Comparison of ENCODE assay signal across 14 mouse cellular contexts in the genomic region with DNA sequence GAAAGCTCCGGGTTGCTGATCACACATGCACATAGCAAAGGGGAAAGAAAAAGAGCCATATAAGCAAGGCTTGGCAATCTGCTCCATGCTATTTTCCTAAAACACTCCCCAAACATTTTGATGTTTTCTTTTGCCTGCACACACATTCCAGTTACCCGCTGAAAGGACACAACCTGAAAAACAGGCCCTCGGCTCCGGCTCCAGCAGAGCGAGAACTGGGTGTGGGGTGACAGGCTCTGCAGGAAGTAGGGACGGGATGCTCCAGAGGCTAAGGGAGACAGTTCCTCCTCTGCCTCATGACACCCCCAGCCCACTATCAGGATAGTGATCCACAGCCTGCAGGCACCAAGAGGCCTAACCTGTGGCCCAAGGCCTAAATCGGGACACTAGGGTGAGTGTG. TPM values are rescaled to one million over a fixed set of nuclear protein-coding genes. Genes with fewer than 3 reads are reported as not detected.
DNase-seq lines count a peak whose midpoint lies in the region; ATAC-seq and TF ChIP-seq lines count a peak whose summit lies in the region.
"Had no signal": no experiment of that assay in that cellular context is flagged by ENCODE, and none has a peak within 500 bp of the region (broad histone marks: within the 10 kb centered on the region; RNA-seq: fewer than 3 reads in every experiment).

No protein-coding gene starts in this region.

- ATAC-seq in lung, embryonic 16.5 days (ENCODE audit: low read depth), result no peak
- ATAC-seq in hindbrain, postnatal 0 days, result no peak
- ATAC-seq: forebrain, embryonic 13.5 days; intestine, embryonic 15.5 days had no signal

- H3K36me3 ChIP-seq in lung, embryonic 16.5 days (ENCODE audit: control insufficient read depth, insufficient read depth, low read length), result no peaks in the 10 kb centered on the region
- H3K36me3 ChIP-seq in hindbrain, postnatal 0 days (ENCODE audit: insufficient read depth, low read length), result 0 out of 2 replicates have a peak, but pooled peaks cover 4% of the 10 kb centered on the region
- H3K36me3 ChIP-seq: intestine, embryonic 15.5 days had no signal

- H3K4me3 ChIP-seq in lung, embryonic 16.5 days (ENCODE audit: low read length), result no peak overlapping the region
- no peak overlapping the region for H3K4me3 ChIP-seq in hindbrain, postnatal 0 days (ENCODE audit: low read length)
- H3K4me3 ChIP-seq: forebrain, embryonic 13.5 days; heart, embryonic 15.5 days; intestine, embryonic 15.5 days; midbrain, embryonic 12.5 days had no signal

- no peak for TF ChIP-seq CTCF in hindbrain, postnatal 0 days (IDR thresholded peaks at IDR 0.05; ENCODE audit: low read depth)

- no peak for DNase-seq in lung, postnatal 36 days
- DNase-seq in hindbrain, postnatal 0 days (ENCODE audit: low spot score), result no peak
- DNase-seq in kidney, postnatal 14 days, result peak; percentile 62
- peak; percentile 59 to 65 for DNase-seq in urinary bladder, postnatal 36 days (ENCODE audit: low spot score in 2 of 2)
- DNase-seq in cerebellum, adult 9-11 months, result no peak
- no peak for DNase-seq in adipocyte (ENCODE audit: low spot score)
- DNase-seq: adrenal gland, adult 8-10 months; cerebellum, postnatal 14 days; lung, postnatal 10 days had no signal

- no peaks in the 10 kb centered on the region for H3K9me3 ChIP-seq in lung, embryonic 16.5 days (ENCODE audit: control insufficient read depth, low read length)
- no peaks in the 10 kb centered on the region for H3K9me3 ChIP-seq in hindbrain, postnatal 0 days (ENCODE audit: low read length)
- H3K9me3 ChIP-seq: forebrain, embryonic 13.5 days; heart, embryonic 15.5 days; intestine, embryonic 15.5 days; midbrain, embryonic 12.5 days had no signal

- H3K27ac ChIP-seq in lung, embryonic 16.5 days (ENCODE audit: low read length), result peak overlapping the region; percentile 53; the same call in 1 of the 2 replicates
- H3K27ac ChIP-seq in hindbrain, postnatal 0 days, result peak overlapping the region; percentile 32; the same call in 1 of the 2 replicates
- H3K27ac ChIP-seq: forebrain, embryonic 13.5 days; intestine, embryonic 15.5 days; midbrain, embryonic 12.5 days had no signal

- H3K4me1 ChIP-seq in lung, embryonic 16.5 days (replicated peaks; ENCODE audit: control insufficient read depth, insufficient read depth, low read length), result peaks cover 40% of the 10 kb centered on the region
- H3K4me1 ChIP-seq in hindbrain, postnatal 0 days (ENCODE audit: insufficient read depth, low read length), result peaks cover 16% of the 10 kb centered on the region; the same call in 1 of the 2 replicates

- no peak overlapping the region for H3K4me2 ChIP-seq in lung, embryonic 16.5 days (ENCODE audit: low read depth, low read length)
- no peak overlapping the region for H3K4me2 ChIP-seq in hindbrain, postnatal 0 days (ENCODE audit: low read depth, low read length)
- H3K4me2 ChIP-seq: forebrain, embryonic 13.5 days; heart, embryonic 15.5 days; intestine, embryonic 15.5 days; midbrain, embryonic 12.5 days had no signal

- H3K9ac ChIP-seq in lung, embryonic 16.5 days (ENCODE audit: low read length), result no peak overlapping the region
- H3K9ac ChIP-seq in hindbrain, postnatal 0 days (replicated peaks; ENCODE audit: low read length), result no peak overlapping the region
- H3K9ac ChIP-seq: forebrain, embryonic 13.5 days; heart, embryonic 15.5 days; intestine, embryonic 15.5 days; midbrain, embryonic 12.5 days had no signal

- 68% methylated on average over 7 of the region's 7 CpGs for WGBS in lung, embryonic 16.5 days
- 72% methylated on average over 7 of the region's 7 CpGs for WGBS in hindbrain, postnatal 0 days

- H3K27me3 ChIP-seq in lung, embryonic 16.5 days (ENCODE audit: control insufficient read depth, insufficient read depth, low read depth, low read length), result no peaks in the 10 kb centered on the region
- H3K27me3 ChIP-seq in hindbrain, postnatal 0 days (ENCODE audit: insufficient read depth, low read length), result no peaks in the 10 kb centered on the region
- H3K27me3 ChIP-seq: forebrain, embryonic 13.5 days; heart, embryonic 15.5 days; intestine, embryonic 15.5 days; midbrain, embryonic 12.5 days had no signal

RNA-seq across cellular contexts. Expression of a gene that starts 32.3 kb away (rescaled TPM):
- polyA plus RNA-seq in lung, embryonic 16.5 days (2015; fragmentation: Nextera tagmentation; extraction: Ambion mirVana), result 15.1 and 16.4 TPM in 2 replicates
- 165 and 170 TPM in 2 replicates for total RNA-seq in hindbrain, postnatal 0 days (2014; rRNA removed)
- polyA plus RNA-seq in hindbrain, postnatal 0 days (2015; fragmentation: Nextera tagmentation; extraction: Ambion mirVana), result 33.0 and 36.8 TPM in 2 replicates

Comparison
In these comparisons a context has a peak if more than half of its experiments do, and no peak if none do; other contexts are left out.
1. DNase-seq: peak in kidney, postnatal 14 days (single experiment) and urinary bladder, postnatal 36 days (2 of 2); none in lung, postnatal 36 days (single experiment), hindbrain, postnatal 0 days (single experiment), cerebellum, adult 9-11 months (single experiment) and adipocyte (single experiment).